Mouse (Mus musculus): ENCODE results near the gene Lipc. TPM values are rescaled to one million over a fixed set of nuclear protein-coding genes. Genes with fewer than 3 reads are reported as not detected.

The Lipc gene
- polyA plus RNA-seq, 1 experiment from 2014 or later, result 3.6 TPM

- no peak for ATAC-seq (ENCODE audit: insufficient read depth, low FRiP score, low read depth)
- WGBS, result 89% methylated on average over 11 of the region's 11 CpGs
Observed at GRCm38 (mm10) chr9:70902821-70903730, 49.0 kb downstream of the Lipc start.

GRCm38 (mm10) chr9:70894201-70894600 is 57.8 kb downstream of the Lipc start:
- 100% methylated on average over 1 of the region's 1 CpGs for WGBS
- no peak for ATAC-seq (ENCODE audit: insufficient read depth, low FRiP score, low read depth)

More at GRCm38 (mm10) chr9:70902821-70903730, 49.0 kb downstream of the Lipc start:
- Histone ChIP-seq H3K9ac (no peak overlapping the region), H3K27ac (no peak overlapping the region), H3K27me3 (replicated peaks) (no peaks in the 10 kb centered on the region), H3K36me3 (no peaks in the 10 kb centered on the region), H3K4me3 (replicated peaks) (no peak overlapping the region), H3K9me3 (no peaks in the 10 kb centered on the region), H3K4me1 (peaks cover 2% of the 10 kb centered on the region; the same call in 1 of the 2 replicates), H3K4me2 (no peak overlapping the region)

GRCm38 (mm10) chr9:70893526-70893925 is 58.5 kb downstream of the Lipc start:
- Histone ChIP-seq H3K27me3 (replicated peaks) (no peaks in the 10 kb centered on the region), H3K36me3 (no peaks in the 10 kb centered on the region), H3K4me3 (replicated peaks) (no peak overlapping the region), H3K4me1 (no peaks in the 10 kb centered on the region), H3K9me3 (no peaks in the 10 kb centered on the region), H3K27ac (peak overlapping the region; percentile 55), H3K4me2 (no peak overlapping the region), H3K9ac (no peak overlapping the region)
- 34% methylated on average over 3 of the region's 3 CpGs for WGBS
- ATAC-seq (ENCODE audit: insufficient read depth, low FRiP score, low read depth), result peak; percentile 49; the same call in 1 of the 2 replicates

More at GRCm38 (mm10) chr9:70894201-70894600, 57.8 kb downstream of the Lipc start:
- Histone ChIP-seq H3K9me3 (no peaks in the 10 kb centered on the region), H3K4me1 (no peaks in the 10 kb centered on the region), H3K4me3 (replicated peaks) (no peak overlapping the region), H3K4me2 (no peak overlapping the region), H3K27ac (peak overlapping the region; percentile 55), H3K27me3 (replicated peaks) (no peaks in the 10 kb centered on the region), H3K9ac (no peak overlapping the region), H3K36me3 (no peaks in the 10 kb centered on the region)

- ATAC-seq (ENCODE audit: insufficient read depth, low FRiP score, low read depth), result no peak
- 0 out of 2 replicates have a peak overlapping the region, but pooled peaks have one; percentile 46 for H3K27ac ChIP-seq
- H3K4me1 ChIP-seq, result no peaks in the 10 kb centered on the region
- no peaks in the 10 kb centered on the region for H3K36me3 ChIP-seq
- 79% methylated on average over 5 of the region's 5 CpGs for WGBS
- H3K27me3 ChIP-seq (replicated peaks), result no peaks in the 10 kb centered on the region
- no peak overlapping the region for H3K4me2 ChIP-seq
- no peak overlapping the region for H3K4me3 ChIP-seq (replicated peaks)
- no peaks in the 10 kb centered on the region for H3K9me3 ChIP-seq
- no peak overlapping the region for H3K9ac ChIP-seq
Observed at GRCm38 (mm10) chr9:70892627-70893026, 59.4 kb downstream of the Lipc start.

GRCm38 (mm10) chr9:70891431-70892133 is 60.4 kb downstream of the Lipc start:
- H3K4me1 ChIP-seq, result no peaks in the 10 kb centered on the region
- no peak overlapping the region for H3K4me3 ChIP-seq (replicated peaks)
- no peak for ATAC-seq (ENCODE audit: insufficient read depth, low FRiP score, low read depth)
- no peak overlapping the region for H3K9ac ChIP-seq
- no peaks in the 10 kb centered on the region for H3K27me3 ChIP-seq (replicated peaks)
- WGBS, result 52% methylated on average over 8 of the region's 8 CpGs
- peak overlapping the region; percentile 10 for H3K27ac ChIP-seq
- no peaks in the 10 kb centered on the region for H3K36me3 ChIP-seq
- H3K4me2 ChIP-seq, result no peak overlapping the region
- H3K9me3 ChIP-seq, result no peaks in the 10 kb centered on the region

GRCm38 (mm10) chr9:70890736-70891135 is 61.3 kb downstream of the Lipc start:
- peak overlapping the region; percentile 92; the same call in 1 of the 2 replicates for H3K27ac ChIP-seq
- 85% methylated on average over 7 of the region's 7 CpGs for WGBS
- no peak for ATAC-seq (ENCODE audit: insufficient read depth, low FRiP score, low read depth)
- no peaks in the 10 kb centered on the region for H3K9me3 ChIP-seq
- no peaks in the 10 kb centered on the region for H3K4me1 ChIP-seq
- H3K4me3 ChIP-seq (replicated peaks), result no peak overlapping the region
- no peak overlapping the region for H3K4me2 ChIP-seq
- H3K27me3 ChIP-seq (replicated peaks), result no peaks in the 10 kb centered on the region
- H3K36me3 ChIP-seq, result no peaks in the 10 kb centered on the region
- no peak overlapping the region for H3K9ac ChIP-seq

GRCm38 (mm10) chr9:70888969-70889368 is 63.1 kb downstream of the Lipc start:
- no peaks in the 10 kb centered on the region for H3K9me3 ChIP-seq
- 38% methylated on average over 4 of the region's 4 CpGs for WGBS
- no peaks in the 10 kb centered on the region for H3K4me1 ChIP-seq
- peak; percentile 91 for ATAC-seq (ENCODE audit: insufficient read depth, low FRiP score, low read depth)
- no peak overlapping the region for H3K4me3 ChIP-seq (replicated peaks)
- H3K27ac ChIP-seq, result peak overlapping the region; percentile 92
- no peaks in the 10 kb centered on the region for H3K27me3 ChIP-seq (replicated peaks)
- H3K9ac ChIP-seq, result no peak overlapping the region
- H3K4me2 ChIP-seq, result no peak overlapping the region
- H3K36me3 ChIP-seq, result no peaks in the 10 kb centered on the region

GRCm38 (mm10) chr9:70888556-70888955 is 63.5 kb downstream of the Lipc start:
- 87% methylated on average over 2 of the region's 2 CpGs for WGBS
- no peaks in the 10 kb centered on the region for H3K27me3 ChIP-seq (replicated peaks)
- no peaks in the 10 kb centered on the region for H3K9me3 ChIP-seq
- H3K9ac ChIP-seq, result no peak overlapping the region
- H3K4me2 ChIP-seq, result no peak overlapping the region
- no peaks in the 10 kb centered on the region for H3K36me3 ChIP-seq
- no peak overlapping the region for H3K4me3 ChIP-seq (replicated peaks)
- no peaks in the 10 kb centered on the region for H3K4me1 ChIP-seq
- H3K27ac ChIP-seq, result peak overlapping the region; percentile 92
- peak; percentile 76 for ATAC-seq (ENCODE audit: insufficient read depth, low FRiP score, low read depth)

- Histone ChIP-seq H3K9ac (no peak overlapping the region), H3K4me1 (no peaks in the 10 kb centered on the region), H3K36me3 (no peaks in the 10 kb centered on the region), H3K4me2 (no peak overlapping the region), H3K27ac (no peak overlapping the region), H3K4me3 (replicated peaks) (no peak overlapping the region), H3K9me3 (no peaks in the 10 kb centered on the region), H3K27me3 (replicated peaks) (no peaks in the 10 kb centered on the region)
- no peak for ATAC-seq (ENCODE audit: insufficient read depth, low FRiP score, low read depth)
- WGBS, result 41% methylated on average over 5 of the region's 5 CpGs
Observed at GRCm38 (mm10) chr9:70881982-70882381, 70.0 kb downstream of the Lipc start.

- H3K4me1 ChIP-seq, result no peaks in the 10 kb centered on the region
- no peaks in the 10 kb centered on the region for H3K9me3 ChIP-seq
- no peak overlapping the region for H3K4me3 ChIP-seq (replicated peaks)
- ATAC-seq (ENCODE audit: insufficient read depth, low FRiP score, low read depth), result no peak
- H3K27ac ChIP-seq, result no peak overlapping the region
- H3K9ac ChIP-seq, result no peak overlapping the region
- no peaks in the 10 kb centered on the region for H3K36me3 ChIP-seq
- no peak overlapping the region for H3K4me2 ChIP-seq
- H3K27me3 ChIP-seq (replicated peaks), result no peaks in the 10 kb centered on the region
Observed at GRCm38 (mm10) chr9:70878823-70879222, 73.2 kb downstream of the Lipc start.

- Histone ChIP-seq H3K36me3 (no peaks in the 10 kb centered on the region), H3K9ac (no peak overlapping the region), H3K9me3 (no peaks in the 10 kb centered on the region), H3K4me2 (no peak overlapping the region), H3K4me3 (replicated peaks) (no peak overlapping the region), H3K4me1 (no peaks in the 10 kb centered on the region), H3K27me3 (replicated peaks) (no peaks in the 10 kb centered on the region), H3K27ac (no peak overlapping the region)
- 71% methylated on average over 5 of the region's 5 CpGs for WGBS
- ATAC-seq (ENCODE audit: insufficient read depth, low FRiP score, low read depth), result no peak
Observed at GRCm38 (mm10) chr9:70878157-70878556, 73.9 kb downstream of the Lipc start.

- Histone ChIP-seq H3K4me3 (replicated peaks) (no peak overlapping the region), H3K4me2 (no peak overlapping the region), H3K4me1 (no peaks in the 10 kb centered on the region), H3K9ac (no peak overlapping the region), H3K27me3 (replicated peaks) (no peaks in the 10 kb centered on the region), H3K27ac (no peak overlapping the region), H3K36me3 (no peaks in the 10 kb centered on the region), H3K9me3 (no peaks in the 10 kb centered on the region)
- ATAC-seq (ENCODE audit: insufficient read depth, low FRiP score, low read depth), result no peak
- WGBS, result 64% methylated on average over 4 of the region's 4 CpGs
Observed at GRCm38 (mm10) chr9:70875490-70875889, 76.5 kb downstream of the Lipc start.

All from stomach, embryonic 15.5 days (tissue).